In the genomic region with DNA sequence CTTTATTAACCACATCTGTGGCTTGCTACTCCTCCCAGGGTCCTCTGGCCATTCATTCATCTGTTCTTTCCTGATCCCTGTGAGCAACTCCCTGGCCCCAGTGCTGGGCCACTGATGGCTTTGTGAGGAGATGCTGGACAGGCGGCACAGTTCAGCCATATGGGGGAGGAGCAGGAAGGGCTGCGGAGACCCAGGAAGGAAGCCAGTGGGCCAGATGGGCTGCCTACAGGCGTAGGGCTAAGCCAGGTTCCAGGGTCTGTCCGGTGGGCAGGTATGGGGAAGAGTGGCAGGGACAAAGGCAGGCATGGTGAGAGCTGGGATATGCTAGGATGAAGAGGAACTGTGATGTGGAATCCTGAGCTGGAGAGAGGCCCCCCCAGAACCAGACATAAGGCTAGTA, we compare ENCODE assay signal across 34 mouse cellular contexts. TPM values are rescaled to one million over a fixed set of nuclear protein-coding genes. Genes with fewer than 3 reads are reported as not detected.
DNase-seq lines count a peak whose midpoint lies in the region; ATAC-seq and TF ChIP-seq lines count a peak whose summit lies in the region.
"Had no signal": no experiment of that assay in that cellular context is flagged by ENCODE, and none has a peak within 500 bp of the region (broad histone marks: within the 10 kb centered on the region; RNA-seq: fewer than 3 reads in every experiment).

No protein-coding gene starts in this region.

- H3K9ac ChIP-seq in lung, postnatal 0 days (replicated peaks; ENCODE audit: low read depth): no peak overlapping the region
- H3K9ac ChIP-seq: forebrain, embryonic 12.5 days; heart, embryonic 12.5 days; intestine, embryonic 15.5 days; limb, embryonic 13.5 days; liver, embryonic 12.5 days; liver, postnatal 0 days; neural tube, embryonic 15.5 days; stomach, embryonic 15.5 days had no signal

- WGBS in limb, embryonic 10.5 days: 68% methylated on average over 4 of the region's 4 CpGs
- WGBS in lung, postnatal 0 days: 74% methylated on average over 4 of the region's 4 CpGs

- H3K4me1 ChIP-seq in limb, embryonic 10.5 days: peaks cover 72% of the 10 kb centered on the region
- no peaks in the 10 kb centered on the region for H3K4me1 ChIP-seq in lung, postnatal 0 days (ENCODE audit: insufficient read depth, low read depth, low read length)
- H3K4me1 ChIP-seq: intestine, embryonic 15.5 days; liver, embryonic 12.5 days; megakaryocyte, embryonic 14.5 days; stomach, embryonic 15.5 days had no signal

- peaks cover 82% of the 10 kb centered on the region for H3K27me3 ChIP-seq in limb, embryonic 10.5 days (ENCODE audit: low read depth, poor library complexity, severe bottlenecking)
- no peaks in the 10 kb centered on the region for H3K27me3 ChIP-seq in lung, postnatal 0 days (replicated peaks; ENCODE audit: insufficient read depth, low read length)
- H3K27me3 ChIP-seq: forebrain, embryonic 12.5 days; intestine, embryonic 15.5 days; neural tube, embryonic 15.5 days; stomach, embryonic 15.5 days had no signal

- no peak overlapping the region for H3K4me2 ChIP-seq in lung, postnatal 0 days (replicated peaks; ENCODE audit: low read depth, low read length)
- H3K4me2 ChIP-seq: forebrain, embryonic 12.5 days; intestine, embryonic 15.5 days; limb, embryonic 13.5 days; liver, embryonic 12.5 days; neural tube, embryonic 15.5 days; stomach, embryonic 15.5 days had no signal

- peak overlapping the region; percentile 56 for H3K27ac ChIP-seq in limb, embryonic 10.5 days
- no peak overlapping the region for H3K27ac ChIP-seq in lung, postnatal 0 days (ENCODE audit: low read length)
- H3K27ac ChIP-seq: forebrain, embryonic 12.5 days; hindbrain, postnatal 0 days; intestine, embryonic 15.5 days; liver, embryonic 12.5 days; neural tube, embryonic 15.5 days; stomach, embryonic 15.5 days had no signal

- H3K9me3 ChIP-seq in limb, embryonic 10.5 days (replicated peaks): no peaks in the 10 kb centered on the region
- no peaks in the 10 kb centered on the region for H3K9me3 ChIP-seq in lung, postnatal 0 days (ENCODE audit: low read length)
- H3K9me3 ChIP-seq: forebrain, embryonic 12.5 days; G1E; heart, embryonic 12.5 days; intestine, embryonic 15.5 days; limb, embryonic 13.5 days; liver, embryonic 12.5 days; megakaryocyte, embryonic 14.5 days; neural tube, embryonic 15.5 days; stomach, embryonic 15.5 days had no signal

- no peak for ATAC-seq in cerebellum, adult (ENCODE audit: insufficient number of reproducible peaks, low FRiP score, low TSS enrichment)
- ATAC-seq in lung, postnatal 0 days: no peak
- ATAC-seq: hindbrain, postnatal 0 days; intestine, embryonic 15.5 days; liver, embryonic 12.5 days; liver, postnatal 0 days had no signal

- no peak for TF ChIP-seq CTCF in lung, postnatal 0 days (IDR thresholded peaks at IDR 0.05)

- TF ChIP-seq EP300 in lung, postnatal 0 days (IDR thresholded peaks at IDR 0.05): no peak

- peak; percentile 48 for DNase-seq in cerebellum, adult 11 months
- DNase-seq in left cerebral cortex, postnatal 4 days: peak; percentile 69
- no peak for DNase-seq in left cerebral cortex, postnatal 10 days (ENCODE audit: extremely low spot score in 1 of 2, low spot score in 2 of 2)
- peak; percentile 90 to 93 for DNase-seq in cerebellum, postnatal 10 days
- no peak for DNase-seq in limb, embryonic 10.5 days (ENCODE audit: low spot score)
- no peak for DNase-seq in B cell, adult 2 months
- no peak for DNase-seq in lung, postnatal 0 days (ENCODE audit: low spot score)
- DNase-seq: adrenal gland, adult 8-10 months; embryo, embryonic 11 days; gastrocnemius, postnatal 10 days; kidney, adult 2 months; layer of hippocampus, adult 9-11 months; liver, postnatal 0 days; lung, postnatal 4 days; midbrain, embryonic 14.5 days; right cerebral cortex, postnatal 25 days; thymus, postnatal 25 days had no signal

- H3K4me3 ChIP-seq in limb, embryonic 10.5 days: no peak overlapping the region
- no peak overlapping the region for H3K4me3 ChIP-seq in lung, postnatal 0 days (ENCODE audit: low read depth, low read length)
- H3K4me3 ChIP-seq: erythroblast, embryonic 14.5 days; forebrain, embryonic 12.5 days; heart, embryonic 12.5 days; intestine, embryonic 15.5 days; limb, embryonic 13.5 days; liver, embryonic 12.5 days; megakaryocyte, embryonic 14.5 days; neural tube, embryonic 15.5 days; stomach, embryonic 15.5 days had no signal

- no peaks in the 10 kb centered on the region for H3K36me3 ChIP-seq in limb, embryonic 10.5 days
- H3K36me3 ChIP-seq in lung, postnatal 0 days (ENCODE audit: insufficient read depth, low read length): no peaks in the 10 kb centered on the region
- H3K36me3 ChIP-seq: forebrain, embryonic 12.5 days; G1E; heart, embryonic 12.5 days; intestine, embryonic 15.5 days; limb, embryonic 13.5 days; liver, embryonic 12.5 days; neural tube, embryonic 15.5 days; stomach, embryonic 15.5 days had no signal

- intact Hi-C loops in left cerebral cortex, postnatal 4 days (cut with DNase I): no loop called here
- intact Hi-C loops in left cerebral cortex, postnatal 10 days (cut with DNase I): no loop called here

RNA-seq across cellular contexts. Expression of gene Dmrtb1, which starts 55.8 kb away (rescaled TPM):
- total RNA-seq in left cerebral cortex, postnatal 4 days (2021): 1 to 10 TPM; 3.4 to 3.6 TPM
- total RNA-seq in left cerebral cortex, postnatal 10 days (2021): 1 to 10 TPM; 7.2 to 8.5 TPM
- 0.21 and 0.36 TPM in 2 replicates for polyA plus RNA-seq in limb, embryonic 10.5 days (2016; fragmentation: Nextera tagmentation; extraction: Ambion mirVana)
- 0.08 TPM in 1 of 2 replicates, not detected in the other for polyA plus RNA-seq in lung, postnatal 0 days (2015; fragmentation: Nextera tagmentation; extraction: Ambion mirVana)
- total RNA-seq: adrenal gland, adult 8-10 months; G1E; gastrocnemius, postnatal 10 days; heart, postnatal 4 days had no signal
- polyA plus RNA-seq: embryonic facial prominence, embryonic 14.5 days; G1E; heart, postnatal 0 days; intestine, embryonic 15.5 days; kidney, embryonic 16.5 days; liver, embryonic 12.5 days; liver, postnatal 0 days; lung, embryonic 16.5 days had no signal

Comparison
In these comparisons a context has a peak if more than half of its experiments do, and no peak if none do; other contexts are left out.
1. DNase-seq: peak in cerebellum, adult 11 months (single experiment), left cerebral cortex, postnatal 4 days (single experiment) and cerebellum, postnatal 10 days (2 of 2); none in left cerebral cortex, postnatal 10 days (0 of 2), limb, embryonic 10.5 days (single experiment), B cell, adult 2 months (0 of 2) and lung, postnatal 0 days (single experiment).